Mouse (Mus musculus) layer of hippocampus, postnatal 10 days (tissue): ENCODE data around the gene Nrsn2. TPM values are rescaled to one million over a fixed set of nuclear protein-coding genes. Genes with fewer than 3 reads are reported as not detected.
A peak's percentile ranks its signal among the peaks of the same experiment; 100 is the strongest.

ENCODE experiments used
- DNase-seq, 2 experiments: peaks; one replicate each; pipeline ENCODE4 v3.0.0; 2021; ENCODE audit warnings: low spot score in 2 of 2
- long read RNA-seq: library from polyadenylated mRNA; stranded (forward); transcript quantifications from one replicate; pipeline ENCODE4 v2.0.0, GENCODE M21; 2023
- total RNA-seq, 2 experiments: library from RNA; stranded (reverse); gene quantifications; 2 replicates each; pipeline ENCODE4 v1.2.3; 2021

Gene Nrsn2
- 10 to 100 TPM; 35.3 to 35.4 TPM for total RNA-seq
- long read RNA-seq, transcript Nrsn2-201 (3 exons, 1,455 nt) = major isoform, 15 of 22 reads
- long read RNA-seq, partial matches to known transcripts = 5 of 22 reads
- long read RNA-seq, other reads (novel, unspliced or antisense) = 2 of 22 reads

GRCm38 (mm10) chr2:152376345-152376741, at the start of gene Nrsn2:
TSS of gene Nrsn2 (minus strand) at chr2:152376638.
- peak in 1 of 2 experiments; percentile 25 for DNase-seq

- no peak for DNase-seq
Measured at GRCm38 (mm10) chr2:152415786-152416185, 39.3 kb upstream of the Nrsn2 start.

- no peak for DNase-seq
Measured at GRCm38 (mm10) chr2:152415287-152415686, 38.8 kb upstream of the Nrsn2 start, which contains the start of gene 6820408C15Rik. TSS of gene 6820408C15Rik (plus strand) at chr2:152415587.

- peak; percentile 86 to 88 for DNase-seq
Measured at GRCm38 (mm10) chr2:152414591-152415165, 38.2 kb upstream of the Nrsn2 start, which contains the start of gene Zcchc3. TSS of gene Zcchc3 (minus strand) at chr2:152415027.

GRCm38 (mm10) chr2:152413765-152414584, 37.5 kb upstream of the Nrsn2 start:
- peak; percentile 50 to 51 for DNase-seq

GRCm38 (mm10) chr2:152413158-152413764, 36.8 kb upstream of the Nrsn2 start:
- no peak for DNase-seq

GRCm38 (mm10) chr2:152412526-152413157, 36.2 kb upstream of the Nrsn2 start:
- DNase-seq = peak in 1 of 2 experiments; percentile 32

GRCm38 (mm10) chr2:152411471-152411870, 35.0 kb upstream of the Nrsn2 start:
- DNase-seq = no peak

- DNase-seq = peak; percentile 83 to 87
Measured at GRCm38 (mm10) chr2:152410971-152411371, 34.5 kb upstream of the Nrsn2 start.

- DNase-seq = no peak
Measured at GRCm38 (mm10) chr2:152409781-152410180, 33.3 kb upstream of the Nrsn2 start.

GRCm38 (mm10) chr2:152406126-152406525, 29.7 kb upstream of the Nrsn2 start:
- peak; percentile 94 to 95 for DNase-seq

GRCm38 (mm10) chr2:152399122-152399542, 22.7 kb upstream of the Nrsn2 start:
- DNase-seq = no peak

GRCm38 (mm10) chr2:152398691-152399090, 22.3 kb upstream of the Nrsn2 start:
- DNase-seq = peak; percentile 87 to 92

- DNase-seq = peak; percentile 99
Measured at GRCm38 (mm10) chr2:152397680-152398435, 21.4 kb upstream of the Nrsn2 start, which contains the start of gene Sox12. TSS of gene Sox12 (minus strand) at chr2:152398063.

GRCm38 (mm10) chr2:152397004-152397589, 20.7 kb upstream of the Nrsn2 start:
- DNase-seq = peak; percentile 79 to 87

GRCm38 (mm10) chr2:152396110-152397003, 19.9 kb upstream of the Nrsn2 start:
- DNase-seq = peak; percentile 91 to 93

GRCm38 (mm10) chr2:152395271-152395920, 19.0 kb upstream of the Nrsn2 start:
- peak; percentile 22 to 45 for DNase-seq
